Mouse (Mus musculus): ENCODE data around the gene Brd4. TPM values are rescaled to one million over a fixed set of nuclear protein-coding genes. Genes with fewer than 3 reads are reported as not detected.

Gene Brd4
- polyA plus RNA-seq (2015; fragmentation: Nextera tagmentation; extraction: Ambion mirVana), result 57.4 and 64.8 TPM in 2 replicates

DNA sequence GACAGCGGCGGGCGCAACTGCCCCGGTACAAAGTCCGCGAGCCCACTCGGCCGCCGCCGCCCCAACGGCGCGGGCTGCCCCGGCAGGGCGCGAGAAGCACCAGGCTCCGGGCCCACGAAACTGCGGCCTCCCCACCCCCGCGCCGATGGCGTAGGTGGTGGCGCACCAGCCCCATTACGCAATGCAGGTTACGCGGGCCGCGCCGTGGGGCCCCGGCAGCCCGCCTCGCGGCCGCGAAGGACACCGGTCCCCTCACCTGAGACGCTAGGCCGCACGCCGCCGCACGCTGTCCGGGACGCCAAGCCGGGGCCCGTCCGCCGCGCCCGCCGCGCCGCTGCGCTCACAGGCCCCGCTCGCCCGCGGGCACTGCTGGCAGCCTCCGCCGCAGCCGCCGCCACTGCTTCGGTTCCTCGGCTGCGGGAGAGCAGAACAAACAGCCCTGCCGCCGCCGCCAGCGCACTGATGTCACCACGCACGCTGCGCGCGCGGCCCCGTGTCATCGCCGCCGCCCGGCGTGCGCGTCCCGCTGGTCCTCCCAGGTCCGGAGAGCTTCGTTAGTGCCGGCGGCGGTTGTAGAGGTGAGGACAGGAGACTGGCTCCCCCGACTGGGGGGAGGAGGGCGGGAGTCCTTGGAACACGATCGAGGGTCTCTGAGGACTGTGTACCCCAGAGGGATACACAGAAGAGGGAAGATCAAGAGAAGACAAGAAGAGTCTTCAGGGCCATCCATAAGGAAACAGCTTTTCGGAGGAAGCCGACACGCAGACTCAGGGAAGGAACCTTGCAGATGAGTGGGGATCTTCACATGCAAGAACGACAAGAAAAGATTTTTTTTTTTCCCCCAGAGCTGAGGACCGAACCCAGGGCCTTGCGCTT is at the start of gene Brd4:
Gene Brd4, minus strand, starts transcription at position 461 of the 876 bp plus-strand sequence.

GRCm38 (mm10) chr17:32320597-32321389 is 36.3 kb upstream of the Brd4 start, which contains the start of gene Akap8:
TSS of gene Akap8 (minus strand) at chr17:32321238.

GRCm38 (mm10) chr17:32188863-32189636 is 95.5 kb downstream of the Brd4 start, which contains the start of gene Ephx3:
TSS of gene Ephx3 (minus strand) at chr17:32189549.

DNA sequence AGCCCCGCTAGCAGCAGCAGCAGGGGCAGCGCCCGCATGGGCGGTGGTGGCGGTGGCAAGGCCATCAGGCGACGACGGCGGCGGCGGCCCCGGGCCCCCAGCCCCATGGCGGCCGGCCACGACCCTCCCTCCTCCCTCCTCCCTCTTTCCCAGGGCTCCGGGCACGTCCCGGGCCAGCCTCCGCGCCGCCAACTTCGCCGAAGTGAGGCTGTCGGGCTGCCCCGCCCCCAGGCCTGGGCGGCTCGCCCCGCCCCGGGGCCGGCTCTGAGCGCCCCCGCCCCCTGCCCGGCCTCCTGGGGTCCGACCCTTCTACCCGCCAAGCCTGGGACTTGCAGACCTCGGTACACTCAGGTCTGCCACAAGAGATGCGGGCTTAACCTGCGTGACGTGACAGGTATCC is 117.8 kb downstream of the Brd4 start, which contains the start of gene Notch3:
Gene Notch3, minus strand, starts transcription at position 166 of the 400 bp plus-strand sequence.

Other genes starting within 250 kb of the Brd4 start
- 15.4 and 24.0 TPM in 2 replicates for gene Rrp1b, start 248.6 kb downstream of the Brd4 start, polyA plus RNA-seq (2015; fragmentation: Nextera tagmentation; extraction: Ambion mirVana)
- gene Hsf2bp, start 248.4 kb downstream of the Brd4 start, polyA plus RNA-seq (2015; fragmentation: Nextera tagmentation; extraction: Ambion mirVana), result 0.08 and 0.16 TPM in 2 replicates
- 2.2 and 2.8 TPM in 2 replicates for gene Notch3, start 117.9 kb downstream of the Brd4 start, polyA plus RNA-seq (2015; fragmentation: Nextera tagmentation; extraction: Ambion mirVana)
- 0.08 and 0.32 TPM in 2 replicates for gene Ephx3, start 95.2 kb downstream of the Brd4 start, polyA plus RNA-seq (2015; fragmentation: Nextera tagmentation; extraction: Ambion mirVana)
- 29.2 and 46.3 TPM in 2 replicates for gene Akap8, start 36.5 kb upstream of the Brd4 start, polyA plus RNA-seq (2015; fragmentation: Nextera tagmentation; extraction: Ambion mirVana)
- gene Akap8l, start 65.9 kb upstream of the Brd4 start, polyA plus RNA-seq (2015; fragmentation: Nextera tagmentation; extraction: Ambion mirVana), result 55.9 and 87.5 TPM in 2 replicates
- gene Wiz, start 104.7 kb upstream of the Brd4 start, polyA plus RNA-seq (2015; fragmentation: Nextera tagmentation; extraction: Ambion mirVana), result 15.6 and 16.9 TPM in 2 replicates
- 0.80 and 0.92 TPM in 2 replicates for gene Rasal3, start 118.9 kb upstream of the Brd4 start, polyA plus RNA-seq (2015; fragmentation: Nextera tagmentation; extraction: Ambion mirVana)
- gene Pglyrp2, start 139.4 kb upstream of the Brd4 start, polyA plus RNA-seq (2015; fragmentation: Nextera tagmentation; extraction: Ambion mirVana), result 0.97 and 0.98 TPM in 2 replicates
- 0.41 and 0.47 TPM in 2 replicates for gene Cyp4f39, start 168.0 kb upstream of the Brd4 start, polyA plus RNA-seq (2015; fragmentation: Nextera tagmentation; extraction: Ambion mirVana)
- gene Cyp4f17, start 221.3 kb upstream of the Brd4 start, polyA plus RNA-seq (2015; fragmentation: Nextera tagmentation; extraction: Ambion mirVana), result 7.6 and 8.8 TPM in 2 replicates

All from adrenal gland, postnatal 0 days (tissue).